Mouse (Mus musculus): Measurements from ENCODE around the gene Ctnnal1. TPM values are rescaled to one million over a fixed set of nuclear protein-coding genes. Genes with fewer than 3 reads are reported as not detected.

Ctnnal1 gene
- polyA plus RNA-seq, 1 experiment, result not detected

GRCm38 (mm10) chr4:56831013-56831609 lies 33.9 kb downstream of the Ctnnal1 start:
- H3K27ac ChIP-seq (ENCODE audit: insufficient read depth, low read depth, low read length), result no peak overlapping the region
- TF ChIP-seq CTCF (IDR thresholded peaks at IDR 0.05; ENCODE audit: insufficient read depth, low read depth, low read length), result no peak
- TF ChIP-seq POLR2A (IDR thresholded peaks at IDR 0.05; ENCODE audit: insufficient read depth, low read depth, low read length), result no peak
- WGBS, result 69% methylated on average over 13 of the region's 13 CpGs

DNA sequence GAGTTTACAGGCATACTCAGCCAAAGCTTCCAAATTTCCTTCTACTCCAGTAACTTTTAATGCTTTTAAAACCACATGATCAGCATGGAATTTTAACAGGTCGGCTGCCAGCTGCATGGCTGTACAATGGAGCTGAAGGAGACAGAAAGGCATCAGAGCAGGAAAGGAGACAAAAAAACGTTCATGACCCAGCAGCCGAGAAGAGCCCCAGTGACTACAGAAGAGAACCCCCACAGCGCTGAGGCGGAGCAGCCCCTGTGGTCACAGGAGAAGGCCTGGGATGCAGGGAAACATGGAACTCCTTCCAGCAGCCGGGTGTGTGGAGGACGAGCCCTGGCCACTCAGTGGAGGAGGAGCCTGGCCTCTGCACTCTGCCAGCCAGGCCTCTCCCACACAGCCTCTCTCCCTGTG lies 35.5 kb downstream of the Ctnnal1 start:
- TF ChIP-seq CTCF (IDR thresholded peaks at IDR 0.05; ENCODE audit: insufficient read depth, low read depth, low read length) (no peak), POLR2A (IDR thresholded peaks at IDR 0.05; ENCODE audit: insufficient read depth, low read depth, low read length) (no peak)
- WGBS, result 38% methylated on average over 7 of the region's 7 CpGs
- Histone ChIP-seq H3K4me3 (ENCODE audit: insufficient read depth, low read depth, low read length) (no peak overlapping the region), H3K27ac (ENCODE audit: insufficient read depth, low read depth, low read length) (no peak overlapping the region), H3K4me1 (ENCODE audit: control insufficient read depth, insufficient read depth, low read length) (no peaks in the 10 kb centered on the region)

More at GRCm38 (mm10) chr4:56831013-56831609, 33.9 kb downstream of the Ctnnal1 start:
- Histone ChIP-seq H3K4me1 (ENCODE audit: control insufficient read depth, insufficient read depth, low read length) (no peaks in the 10 kb centered on the region), H3K4me3 (ENCODE audit: insufficient read depth, low read depth, low read length) (no peak overlapping the region)

GRCm38 (mm10) chr4:56828932-56829331 lies 36.1 kb downstream of the Ctnnal1 start:
- no peak for TF ChIP-seq CTCF (IDR thresholded peaks at IDR 0.05; ENCODE audit: insufficient read depth, low read depth, low read length)
- no peak for TF ChIP-seq POLR2A (IDR thresholded peaks at IDR 0.05; ENCODE audit: insufficient read depth, low read depth, low read length)
- no peaks in the 10 kb centered on the region for H3K4me1 ChIP-seq (ENCODE audit: control insufficient read depth, insufficient read depth, low read length)
- no peak overlapping the region for H3K27ac ChIP-seq (ENCODE audit: insufficient read depth, low read depth, low read length)
- no peak overlapping the region for H3K4me3 ChIP-seq (ENCODE audit: insufficient read depth, low read depth, low read length)
- WGBS, result 63% methylated on average over 3 of the region's 3 CpGs

DNA sequence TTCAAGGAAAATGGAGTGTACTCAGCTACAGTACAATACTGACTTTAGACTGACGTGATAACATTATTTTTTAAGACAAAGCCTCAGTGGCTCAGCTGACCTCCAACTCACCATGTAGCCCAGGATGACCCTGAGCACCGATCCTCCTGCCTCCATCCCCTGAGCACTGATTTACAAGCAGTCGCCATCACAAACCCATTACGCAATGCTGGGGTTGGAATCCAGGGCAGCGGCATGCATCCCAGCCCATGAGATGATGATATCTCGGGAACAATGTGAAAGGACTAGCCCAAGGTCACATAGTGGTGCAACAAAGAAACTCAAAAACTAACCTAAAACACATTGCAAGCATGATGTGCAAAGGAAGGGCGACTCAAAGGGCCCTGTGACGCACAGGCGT lies 40.8 kb downstream of the Ctnnal1 start:
- WGBS, result 92% methylated on average over 9 of the region's 9 CpGs
- TF ChIP-seq POLR2A (IDR thresholded peaks at IDR 0.05; ENCODE audit: insufficient read depth, low read depth, low read length) (no peak), CTCF (IDR thresholded peaks at IDR 0.05; ENCODE audit: insufficient read depth, low read depth, low read length) (no peak)
- Histone ChIP-seq H3K27ac (ENCODE audit: insufficient read depth, low read depth, low read length) (no peak overlapping the region), H3K4me3 (ENCODE audit: insufficient read depth, low read depth, low read length) (no peak overlapping the region), H3K4me1 (ENCODE audit: control insufficient read depth, insufficient read depth, low read length) (no peaks in the 10 kb centered on the region)

GRCm38 (mm10) chr4:56820017-56820550 lies 44.9 kb downstream of the Ctnnal1 start:
- Histone ChIP-seq H3K27ac (ENCODE audit: insufficient read depth, low read depth, low read length) (no peak overlapping the region), H3K4me3 (ENCODE audit: insufficient read depth, low read depth, low read length) (no peak overlapping the region), H3K4me1 (ENCODE audit: control insufficient read depth, insufficient read depth, low read length) (no peaks in the 10 kb centered on the region)
- no peak for TF ChIP-seq POLR2A (IDR thresholded peaks at IDR 0.05; ENCODE audit: insufficient read depth, low read depth, low read length)
- TF ChIP-seq CTCF (IDR thresholded peaks at IDR 0.05; ENCODE audit: insufficient read depth, low read depth, low read length), result no peak

DNA sequence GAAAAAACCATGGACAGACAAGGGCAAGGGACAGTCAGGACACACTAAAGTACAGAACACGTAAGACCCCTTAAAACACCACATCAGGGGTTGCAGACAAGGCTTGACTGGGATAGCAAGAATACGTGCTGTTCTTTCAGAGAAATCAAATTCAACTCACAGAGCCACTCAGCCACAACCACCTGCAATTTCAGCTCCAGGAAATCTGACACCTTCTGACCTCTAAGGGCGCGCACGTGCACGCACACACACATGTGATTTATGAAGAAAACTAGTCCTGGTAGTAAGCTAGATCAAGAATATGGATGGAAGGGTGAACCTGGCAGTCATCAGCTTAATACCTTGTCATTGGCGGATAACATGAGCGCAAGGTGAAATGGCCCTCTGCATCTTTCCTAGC lies 49.9 kb downstream of the Ctnnal1 start:
- Histone ChIP-seq H3K27ac (ENCODE audit: insufficient read depth, low read depth, low read length) (no peak overlapping the region), H3K4me1 (ENCODE audit: control insufficient read depth, insufficient read depth, low read length) (no peaks in the 10 kb centered on the region), H3K4me3 (ENCODE audit: insufficient read depth, low read depth, low read length) (no peak overlapping the region)
- WGBS, result 93% methylated on average over 8 of the region's 8 CpGs
- TF ChIP-seq CTCF (IDR thresholded peaks at IDR 0.05; ENCODE audit: insufficient read depth, low read depth, low read length), result no peak
- no peak for TF ChIP-seq POLR2A (IDR thresholded peaks at IDR 0.05; ENCODE audit: insufficient read depth, low read depth, low read length)

DNA sequence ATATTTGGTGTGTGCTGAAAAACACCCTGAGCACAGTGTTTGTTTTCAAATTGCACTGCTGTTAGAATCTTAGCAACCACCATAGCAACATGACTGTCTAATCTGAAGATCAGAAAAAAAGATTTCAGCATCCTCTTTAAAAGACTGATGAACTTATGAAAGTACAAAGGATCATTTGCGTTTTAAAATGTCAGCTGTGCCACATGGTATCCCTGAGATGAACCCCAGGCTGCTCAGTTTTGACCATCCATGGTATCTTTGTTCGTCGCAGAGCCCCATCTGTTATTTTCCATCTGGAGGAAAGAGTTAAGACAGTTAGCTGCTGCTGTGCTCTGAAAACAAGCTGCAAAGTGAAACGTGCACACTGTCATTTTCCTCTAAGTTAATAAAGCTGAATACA lies 52.9 kb downstream of the Ctnnal1 start:
- 82% methylated on average over 4 of the region's 4 CpGs for WGBS
- Histone ChIP-seq H3K4me3 (ENCODE audit: insufficient read depth, low read depth, low read length) (no peak overlapping the region), H3K4me1 (ENCODE audit: control insufficient read depth, insufficient read depth, low read length) (no peaks in the 10 kb centered on the region), H3K27ac (ENCODE audit: insufficient read depth, low read depth, low read length) (no peak overlapping the region)
- TF ChIP-seq POLR2A (IDR thresholded peaks at IDR 0.05; ENCODE audit: insufficient read depth, low read depth, low read length) (no peak), CTCF (IDR thresholded peaks at IDR 0.05; ENCODE audit: insufficient read depth, low read depth, low read length) (no peak)

DNA sequence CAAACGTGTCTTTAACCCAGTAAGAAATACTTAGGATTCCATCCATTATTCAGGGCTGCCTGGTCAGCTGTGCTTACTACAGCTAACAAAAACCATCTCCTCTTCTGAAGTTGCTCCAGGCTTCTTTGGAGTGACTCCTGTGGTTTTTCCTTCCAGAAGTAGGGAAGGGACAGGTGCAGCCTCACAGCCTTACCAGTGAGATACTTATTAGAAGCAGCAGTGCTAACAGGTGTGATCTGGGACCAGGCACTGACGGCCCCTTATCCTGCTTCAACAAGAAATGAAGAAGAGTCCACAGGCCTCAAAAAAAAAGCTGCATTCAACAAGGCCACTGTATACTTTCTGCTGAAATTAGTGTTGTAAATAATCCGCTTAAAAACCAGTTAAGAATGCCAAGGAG lies 53.3 kb downstream of the Ctnnal1 start:
- Histone ChIP-seq H3K4me1 (ENCODE audit: control insufficient read depth, insufficient read depth, low read length) (no peaks in the 10 kb centered on the region), H3K4me3 (ENCODE audit: insufficient read depth, low read depth, low read length) (no peak overlapping the region), H3K27ac (ENCODE audit: insufficient read depth, low read depth, low read length) (no peak overlapping the region)
- no peak for TF ChIP-seq CTCF (IDR thresholded peaks at IDR 0.05; ENCODE audit: insufficient read depth, low read depth, low read length)
- no peak for TF ChIP-seq POLR2A (IDR thresholded peaks at IDR 0.05; ENCODE audit: insufficient read depth, low read depth, low read length)
- WGBS, result 74% methylated on average over 3 of the region's 3 CpGs

- Histone ChIP-seq H3K27ac (ENCODE audit: insufficient read depth, low read depth, low read length) (no peak overlapping the region), H3K4me1 (ENCODE audit: control insufficient read depth, insufficient read depth, low read length) (no peaks in the 10 kb centered on the region), H3K4me3 (ENCODE audit: insufficient read depth, low read depth, low read length) (no peak overlapping the region)
- 84% methylated on average over 4 of the region's 4 CpGs for WGBS
- no peak for TF ChIP-seq CTCF (IDR thresholded peaks at IDR 0.05; ENCODE audit: insufficient read depth, low read depth, low read length)
- TF ChIP-seq POLR2A (IDR thresholded peaks at IDR 0.05; ENCODE audit: insufficient read depth, low read depth, low read length), result no peak
These were observed 55.9 kb downstream of the Ctnnal1 start for GRCm38 (mm10) chr4:56809050-56809449.
